Mouse (Mus musculus) cerebellum, adult 2 months (tissue): ENCODE data around the gene Apbb1ip. TPM values are rescaled to one million over a fixed set of nuclear protein-coding genes. Genes with fewer than 3 reads are reported as not detected.

Experiments
- DNase-seq, 2 experiments: peaks; one replicate each; pipeline ENCODE4 v3.0.0; 2021
- H3K27ac ChIP-seq: fragments of 200-500 bp; 2 replicates; pipeline ENCODE4 v1.5.1; 2012; ENCODE audit warnings: low read length, control low read depth, inconsistent platforms; ENCODE audit not compliant: insufficient read depth
- H3K27me3 ChIP-seq: fragments of 200-500 bp; 2 replicates; pipeline ENCODE4 v1.6.1; 2012; ENCODE audit warnings: inconsistent platforms, mild to moderate bottlenecking, low read length, moderate library complexity; ENCODE audit not compliant: control insufficient read depth, insufficient read depth
- H3K4me1 ChIP-seq: fragments of 200-500 bp; 2 replicates; pipeline ENCODE4 v1.6.1; 2011; ENCODE audit warnings: low read length; ENCODE audit not compliant: control insufficient read depth, insufficient read depth
- H3K4me3 ChIP-seq: fragments of 200-500 bp; replicated peaks from 2 replicates; pipeline ENCODE3; 2011; ENCODE audit warnings: mild to moderate bottlenecking, low read depth, low read length, control low read depth; ENCODE audit not compliant: insufficient read depth
- CTCF ChIP-seq: fragments of 200-500 bp; IDR thresholded peaks from 2 replicates; pipeline ENCODE4 v1.5.1; 2011; ENCODE audit warnings: low read depth, mild to moderate bottlenecking, control low read depth, low read length, moderate library complexity, borderline replicate concordance; ENCODE audit not compliant: insufficient read depth
- POLR2A ChIP-seq: fragments of 200-500 bp; IDR thresholded peaks from 2 replicates; pipeline ENCODE4 v1.6.1; 2011; ENCODE audit warnings: low read length, control low read depth, borderline replicate concordance; ENCODE audit not compliant: insufficient read depth
- WGBS: fragments of 180-500 bp; shearing (Covaris S2); methylation state at CpG from one replicate; pipeline ENCODE4 v1.1.7; 2018; 5-methylcytosine and 5-hydroxymethylcytosine counted together
- polyA plus RNA-seq: library from polyadenylated mRNA; depleted of rRNA; stranded (reverse); fragments of >200 nt; gene quantifications from 2 replicates; pipeline ENCODE4 v1.2.3, GENCODE M21; 2012; rRNA removed

Apbb1ip gene
- 1.2 and 1.5 TPM in 2 replicates for polyA plus RNA-seq

DNA sequence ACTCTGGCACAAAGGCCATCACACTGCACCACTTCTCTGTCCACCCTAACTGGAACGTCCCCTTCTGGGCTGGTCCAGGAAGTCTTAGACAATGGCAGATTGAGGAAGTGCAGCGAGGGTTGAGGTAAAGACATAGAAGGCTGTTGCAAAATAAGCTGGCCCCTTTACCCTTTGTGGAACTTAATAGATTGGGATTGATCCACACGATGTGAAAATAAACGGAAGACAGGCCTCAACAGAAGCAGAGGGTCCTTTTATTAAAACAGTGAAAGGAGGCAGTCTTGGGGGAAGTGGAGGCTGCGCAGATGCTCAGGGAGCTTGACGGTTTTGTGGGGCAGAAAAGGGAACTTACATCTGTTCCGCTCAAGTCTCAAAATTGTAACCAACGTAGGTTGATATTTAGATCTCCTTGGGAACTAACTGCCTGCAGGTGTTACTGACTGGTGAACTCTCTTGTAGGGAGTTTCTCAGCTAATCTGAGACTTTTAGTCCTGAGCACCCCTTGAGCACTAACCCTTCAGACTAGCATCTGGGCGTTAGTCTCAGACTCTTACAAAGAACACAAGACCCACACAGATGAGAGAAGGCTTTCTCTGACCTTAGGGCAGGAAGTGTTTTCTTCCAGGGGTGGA is at the start of gene Apbb1ip:
TSS of gene Apbb1ip (plus strand) at position 546 of the 632 bp plus-strand sequence.
- 42% methylated on average over 9 of the region's 9 CpGs for WGBS
- H3K27ac ChIP-seq = no peak within 1 kb of the TSS
- H3K27me3 ChIP-seq = no peaks in the 10 kb centered on the region
- DNase-seq = no peak
- TF ChIP-seq CTCF = no peak
- no peak for TF ChIP-seq POLR2A
- H3K4me1 ChIP-seq = no peaks in the 10 kb centered on the region
- peak within 1 kb of the TSS; percentile 47 for H3K4me3 ChIP-seq

- H3K27me3 ChIP-seq = no peaks in the 10 kb centered on the region
- WGBS = 93% methylated on average over 1 of the region's 1 CpGs
Measured at GRCm38 (mm10) chr2:22727113-22727512, 46.8 kb upstream of the Apbb1ip start.

DNA sequence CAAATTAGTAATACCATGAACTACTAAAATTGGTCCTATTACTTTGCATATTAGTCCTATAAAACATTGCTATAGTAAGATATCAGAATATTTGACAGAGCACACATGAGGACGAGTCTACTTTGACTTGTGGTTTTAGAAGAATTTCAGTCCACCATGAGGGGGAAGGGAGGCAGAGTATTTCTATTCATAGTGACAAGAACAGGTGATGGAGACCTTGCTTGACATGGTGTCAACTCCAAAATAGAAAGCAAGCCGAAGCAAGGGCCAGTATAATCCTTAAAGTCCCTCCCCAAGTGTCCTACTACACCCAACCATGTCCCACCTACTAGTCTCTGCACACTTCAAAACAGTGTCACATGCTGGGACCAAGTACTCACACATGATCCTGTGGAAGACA is 37.8 kb upstream of the Apbb1ip start:
- Histone ChIP-seq H3K27ac (no peak overlapping the region), H3K4me1 (0 out of 2 replicates have a peak, but pooled peaks cover 3% of the 10 kb centered on the region), H3K4me3 (no peak overlapping the region), H3K27me3 (no peaks in the 10 kb centered on the region)
- 68% methylated on average over 2 of the region's 2 CpGs for WGBS
- TF ChIP-seq CTCF = no peak
- no peak for TF ChIP-seq POLR2A
- DNase-seq = no peak

More at GRCm38 (mm10) chr2:22727113-22727512, 46.8 kb upstream of the Apbb1ip start:
- no peaks in the 10 kb centered on the region for H3K4me1 ChIP-seq
- DNase-seq = no peak
- H3K4me3 ChIP-seq = no peak overlapping the region
- H3K27ac ChIP-seq = no peak overlapping the region
- no peak for TF ChIP-seq POLR2A
- no peak for TF ChIP-seq CTCF

DNA sequence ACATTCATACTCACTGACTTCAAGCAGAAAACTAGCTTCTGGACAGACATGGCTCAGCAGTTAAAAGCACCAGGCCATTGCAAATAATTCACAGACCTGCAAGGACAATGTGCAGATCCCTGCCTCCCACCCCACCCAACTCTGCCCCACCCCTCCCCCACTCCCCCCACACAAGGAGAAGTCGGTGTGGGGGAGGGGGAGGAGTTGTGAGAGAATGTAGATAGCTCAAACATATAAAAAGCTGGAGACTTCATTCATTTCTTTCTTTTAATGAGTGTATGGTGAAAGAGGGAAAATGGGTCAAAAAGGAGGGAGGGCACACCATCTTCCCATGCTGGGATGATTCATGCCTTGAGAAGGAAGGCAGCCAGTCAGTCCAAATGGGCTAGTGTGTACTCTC is 34.5 kb upstream of the Apbb1ip start:
- Histone ChIP-seq H3K27ac (no peak overlapping the region), H3K4me3 (no peak overlapping the region), H3K27me3 (no peaks in the 10 kb centered on the region), H3K4me1 (0 out of 2 replicates have a peak, but pooled peaks cover 4% of the 10 kb centered on the region)
- 57% methylated on average over 1 of the region's 1 CpGs for WGBS
- TF ChIP-seq POLR2A = no peak
- TF ChIP-seq CTCF = no peak
- no peak for DNase-seq

DNA sequence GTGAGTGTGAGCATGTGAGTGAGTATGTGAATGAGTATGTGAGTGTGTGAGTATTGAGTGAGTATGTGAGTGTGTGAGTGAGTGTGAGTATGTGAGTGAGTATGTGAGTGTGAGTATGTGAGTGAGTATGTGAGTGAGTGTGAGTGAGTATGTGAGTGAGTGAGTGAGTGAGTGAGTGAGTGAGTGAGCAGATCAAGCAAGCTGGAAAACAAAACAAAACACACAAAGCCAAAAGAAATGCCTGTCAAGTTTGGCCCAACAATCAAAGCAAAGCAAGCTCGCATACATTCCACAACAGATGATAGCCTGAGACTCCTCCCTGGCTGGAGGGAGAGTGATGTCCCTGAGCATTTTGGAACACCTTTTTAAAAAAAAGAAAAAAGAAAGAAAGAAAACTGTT is 33.5 kb upstream of the Apbb1ip start:
- TF ChIP-seq CTCF = no peak
- TF ChIP-seq POLR2A = no peak
- Histone ChIP-seq H3K27ac (no peak overlapping the region), H3K27me3 (no peaks in the 10 kb centered on the region), H3K4me1 (0 out of 2 replicates have a peak, but pooled peaks cover 4% of the 10 kb centered on the region), H3K4me3 (no peak overlapping the region)
- no peak for DNase-seq
- 77% methylated on average over 1 of the region's 1 CpGs for WGBS

- TF ChIP-seq CTCF = peak; percentile 50
- TF ChIP-seq POLR2A = no peak
- peak; percentile 25 to 51 for DNase-seq
- 0 out of 2 replicates have a peak, but pooled peaks cover 4% of the 10 kb centered on the region for H3K4me1 ChIP-seq
- no peak overlapping the region for H3K27ac ChIP-seq
- H3K27me3 ChIP-seq = no peaks in the 10 kb centered on the region
- no peak overlapping the region for H3K4me3 ChIP-seq
- 42% methylated on average over 3 of the region's 3 CpGs for WGBS
Measured at GRCm38 (mm10) chr2:22741222-22741621, 32.7 kb upstream of the Apbb1ip start.

GRCm38 (mm10) chr2:22744121-22744761 is 29.7 kb upstream of the Apbb1ip start:
- Histone ChIP-seq H3K27ac (no peak overlapping the region), H3K27me3 (no peaks in the 10 kb centered on the region), H3K4me1 (0 out of 2 replicates have a peak, but pooled peaks cover 4% of the 10 kb centered on the region), H3K4me3 (peak overlapping the region; percentile 28)
- WGBS = under 1% methylated on average over 30 of the region's 38 CpGs
- TF ChIP-seq POLR2A (no peak), CTCF (no peak)
- DNase-seq = no peak

DNA sequence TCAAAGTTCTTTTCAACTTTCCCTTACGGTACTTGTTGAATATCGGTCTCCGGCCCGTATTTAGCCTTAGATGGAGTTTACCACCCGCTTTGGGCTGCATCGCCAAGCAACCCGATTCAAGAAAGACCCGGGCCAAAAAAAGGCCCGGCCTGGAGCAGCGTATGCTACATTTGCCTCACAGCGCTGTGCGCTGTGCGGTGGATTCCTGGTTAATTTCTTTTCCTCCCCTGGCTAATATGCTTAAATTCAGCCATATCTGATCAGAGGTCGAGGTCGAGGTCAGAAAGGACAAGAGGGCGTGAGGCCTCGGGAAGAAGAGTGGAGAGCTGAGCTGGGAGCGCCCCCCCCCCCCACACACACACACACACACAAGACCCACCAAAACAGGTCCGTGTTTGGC is 29.0 kb upstream of the Apbb1ip start:
- no peak overlapping the region for H3K27ac ChIP-seq
- DNase-seq = no peak
- 6% methylated on average over 19 of the region's 19 CpGs for WGBS
- H3K27me3 ChIP-seq = no peaks in the 10 kb centered on the region
- H3K4me3 ChIP-seq = no peak overlapping the region
- TF ChIP-seq CTCF (no peak), POLR2A (no peak)
- H3K4me1 ChIP-seq = 0 out of 2 replicates have a peak, but pooled peaks cover 4% of the 10 kb centered on the region
